Mouse (Mus musculus) heart, postnatal 0 days (tissue): ENCODE results near the gene Gdf7.
A peak's percentile ranks its signal among the peaks of the same experiment; 100 is the strongest.

ENCODE experiments used
- CTCF ChIP-seq: IDR thresholded peaks from 2 replicates; pipeline ENCODE4 v1.5.1; 2016; ENCODE audit warnings: antibody characterized with exemption, control low read depth, low read depth
- EP300 ChIP-seq: IDR thresholded peaks from 2 replicates; pipeline ENCODE4 v1.6.1; 2016; ENCODE audit warnings: antibody characterized with exemption, low read depth

DNA sequence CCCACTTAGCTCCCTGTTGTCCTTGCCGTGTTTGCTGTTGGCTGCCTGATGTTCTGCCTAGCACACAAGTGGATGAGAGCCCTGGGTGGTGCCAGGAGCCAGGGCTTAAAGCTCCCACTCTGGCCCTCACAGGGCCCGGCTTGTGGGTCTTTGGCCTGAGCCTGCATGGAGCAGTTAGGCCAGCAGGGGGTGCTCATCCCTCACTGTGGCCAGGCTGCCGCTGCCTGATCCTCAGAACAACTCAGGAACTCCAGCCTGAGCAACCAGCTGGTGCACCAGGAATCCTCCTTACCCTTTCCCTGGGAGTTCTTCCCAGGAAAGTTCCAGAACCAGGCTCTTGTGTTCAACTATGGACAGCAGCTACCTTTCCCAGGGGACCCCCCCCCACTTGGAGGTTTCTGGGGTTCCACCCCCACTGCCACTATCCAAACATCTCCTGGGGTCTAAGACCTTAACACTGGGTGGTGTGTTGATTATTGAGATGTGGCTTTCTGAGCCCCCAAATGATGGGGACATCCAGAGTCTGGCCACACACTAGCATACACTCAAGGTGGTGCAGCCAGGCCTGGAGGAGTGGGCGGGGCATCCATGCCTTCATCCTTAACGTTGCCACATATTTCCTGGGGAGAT, 18.4 kb upstream of the Gdf7 start:
- TF ChIP-seq EP300, result no peak
- peak; percentile 92 for TF ChIP-seq CTCF
